Mouse (Mus musculus): Measurements from ENCODE around the gene Zfpm1.

Zfpm1 gene

DNA sequence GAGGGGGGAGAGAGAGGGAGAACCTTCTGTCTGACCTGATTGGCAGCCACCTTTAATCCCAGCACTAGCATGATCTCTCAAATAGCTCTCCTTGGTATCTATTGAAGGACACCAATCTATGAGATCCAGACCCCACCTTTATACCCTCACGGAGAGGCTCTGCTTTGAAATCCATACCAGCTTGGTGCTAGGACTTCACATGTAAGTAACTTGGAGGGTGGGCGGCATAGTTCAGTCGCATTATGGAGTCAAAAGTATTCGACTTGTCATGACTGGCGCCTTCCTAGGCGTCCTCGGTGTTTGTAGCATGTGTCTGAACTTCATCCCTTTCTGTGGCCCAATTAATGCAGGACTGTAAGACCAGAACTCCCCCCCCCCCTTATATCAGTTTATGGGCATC is 93.4 kb downstream of the Zfpm1 start:
- in situ Hi-C loops (cut with MboI, MseI), result loop anchor here (5.0 to 10.0 kb wide), 2 partner anchors 97 to 421 kb away; no protein-coding TSS in a partner anchor

DNA sequence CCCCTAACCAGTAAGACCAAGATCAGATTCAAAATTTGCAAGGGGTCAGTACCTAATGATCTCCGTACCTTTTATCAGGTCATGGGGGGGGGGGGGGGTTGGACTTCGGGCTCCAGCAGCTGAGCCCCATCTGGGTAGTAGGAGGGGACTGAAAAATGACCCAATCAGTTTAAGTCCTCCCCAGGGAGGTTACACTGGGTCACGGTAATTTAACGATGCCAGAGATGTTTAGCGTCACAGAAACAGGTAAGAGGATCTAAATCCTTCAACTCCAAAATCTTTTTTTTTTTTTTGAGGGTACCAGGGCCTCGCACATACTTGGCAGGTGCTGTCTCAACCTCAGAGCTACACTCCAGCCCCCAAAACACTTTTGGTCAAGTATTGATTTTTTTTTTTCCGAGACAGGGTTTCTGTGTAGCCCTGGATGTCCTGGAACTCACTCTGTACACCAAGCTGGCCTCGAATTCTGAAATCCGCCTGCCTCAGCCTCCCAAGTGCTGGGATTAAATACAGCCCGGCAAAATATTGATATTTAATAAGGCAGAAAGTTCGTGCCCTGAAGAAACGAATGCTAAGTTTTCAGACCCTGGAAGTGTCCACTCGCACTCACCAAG is 93.9 kb downstream of the Zfpm1 start:
- in situ Hi-C loops (cut with MboI, MseI), result loop anchor here (5.0 to 10.0 kb wide), 2 partner anchors 96 to 421 kb away; no protein-coding TSS in a partner anchor

DNA sequence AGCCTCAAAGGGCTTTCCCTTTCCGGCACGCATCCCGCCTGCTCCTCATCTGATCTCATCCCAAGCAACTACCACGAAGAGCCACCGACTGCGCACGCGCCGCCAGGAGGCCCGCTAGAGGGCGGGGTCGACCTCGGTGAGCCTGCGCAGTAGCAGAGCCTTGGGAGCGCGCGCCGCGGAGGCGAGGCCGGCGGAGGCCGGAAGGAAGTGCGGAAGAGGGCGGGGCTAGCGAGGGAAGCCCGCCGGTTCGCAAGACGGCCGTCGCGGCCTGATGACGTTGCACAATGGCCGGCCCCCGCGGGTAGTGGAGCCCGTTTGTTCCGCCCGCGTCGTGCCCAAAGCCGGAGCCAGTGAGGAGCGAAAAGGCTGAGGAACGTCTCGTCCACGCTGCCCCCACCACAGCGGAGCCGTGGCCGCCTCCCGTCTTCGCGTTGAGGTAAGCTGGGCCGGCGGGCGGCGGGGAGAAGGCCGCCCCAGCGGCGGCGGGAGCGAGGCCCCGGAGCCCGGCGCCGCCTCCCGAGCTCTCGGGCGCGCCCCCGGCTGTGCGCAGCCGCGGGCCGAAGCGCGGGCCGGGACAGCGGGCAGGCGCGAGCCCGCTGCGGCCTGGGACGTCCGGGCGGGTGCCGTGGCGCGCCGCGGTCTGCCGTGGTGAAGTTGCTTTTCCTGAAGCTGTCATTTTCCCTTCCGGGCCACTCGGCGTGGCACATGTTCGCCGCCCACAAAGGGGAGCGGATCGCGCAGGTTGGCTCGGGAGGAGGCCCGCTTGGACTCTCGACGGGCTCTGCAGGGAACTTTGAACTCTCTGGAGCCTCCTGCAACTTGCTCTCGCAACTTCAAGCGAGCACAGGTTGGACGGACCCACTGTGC is 94.7 kb downstream of the Zfpm1 start, which contains the start of gene Zc3h18:
Gene Zc3h18 (plus strand): TSS at position 245 of the 867 bp plus-strand sequence.
- in situ Hi-C loops (cut with MboI, MseI), result loop anchor here (5.0 to 10.0 kb wide), 2 partner anchors 96 to 422 kb away; no protein-coding TSS in a partner anchor

- in situ Hi-C loops (cut with MboI, MseI), result no loop called here
Measured at GRCm38 (mm10) chr8:122383039-122383438, 101.1 kb downstream of the Zfpm1 start.
